Mouse (Mus musculus): Measurements from ENCODE around the gene Usp46.
"Not testable (repeated sequence)": the region's sequence is repeated elsewhere in the genome, so short reads cannot be mapped to it uniquely, and the experiment has no call there.

Gene Usp46

DNA sequence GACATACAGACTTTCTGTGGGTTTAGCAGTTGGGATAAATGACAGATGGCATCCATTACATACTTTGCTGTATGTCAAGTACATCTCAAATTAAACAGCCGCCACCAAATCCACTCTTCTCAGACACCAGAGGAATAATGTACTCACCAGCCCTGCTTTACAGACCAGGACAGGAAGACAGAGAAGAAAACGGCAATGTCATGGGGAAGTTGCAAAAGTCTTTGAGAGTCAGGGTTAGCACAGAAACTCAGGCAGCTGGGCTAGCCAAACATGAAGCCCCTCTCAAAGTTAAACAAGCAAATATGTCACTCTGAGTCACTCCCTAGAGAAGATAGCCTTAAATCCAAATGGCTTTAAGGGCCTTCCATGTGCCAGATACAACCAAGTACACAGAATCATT lies 40.0 kb downstream of the Usp46 start:
- DNase-seq (ENCODE audit: low read depth, low spot score) = no peak

DNA sequence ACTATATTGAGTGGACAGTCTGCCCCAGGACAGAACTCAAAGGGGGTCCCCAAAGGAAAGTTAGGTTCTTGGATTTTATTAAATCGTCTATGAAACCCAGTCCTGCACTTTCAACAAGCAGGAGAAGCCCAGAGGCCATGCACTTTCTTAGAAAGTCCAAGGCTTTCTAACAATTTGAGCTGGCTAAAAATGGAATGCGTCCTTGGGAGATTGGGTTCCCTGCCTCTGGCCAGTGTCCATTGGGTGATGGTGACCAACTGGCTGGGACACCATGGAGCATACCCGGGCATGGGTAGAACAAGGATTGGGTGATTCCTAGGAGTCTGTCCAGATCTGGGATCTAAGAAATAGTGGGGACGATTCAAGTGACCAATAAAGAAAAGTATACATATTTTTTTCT lies 47.7 kb downstream of the Usp46 start:
- DNase-seq (ENCODE audit: low read depth, low spot score) = no peak

DNA sequence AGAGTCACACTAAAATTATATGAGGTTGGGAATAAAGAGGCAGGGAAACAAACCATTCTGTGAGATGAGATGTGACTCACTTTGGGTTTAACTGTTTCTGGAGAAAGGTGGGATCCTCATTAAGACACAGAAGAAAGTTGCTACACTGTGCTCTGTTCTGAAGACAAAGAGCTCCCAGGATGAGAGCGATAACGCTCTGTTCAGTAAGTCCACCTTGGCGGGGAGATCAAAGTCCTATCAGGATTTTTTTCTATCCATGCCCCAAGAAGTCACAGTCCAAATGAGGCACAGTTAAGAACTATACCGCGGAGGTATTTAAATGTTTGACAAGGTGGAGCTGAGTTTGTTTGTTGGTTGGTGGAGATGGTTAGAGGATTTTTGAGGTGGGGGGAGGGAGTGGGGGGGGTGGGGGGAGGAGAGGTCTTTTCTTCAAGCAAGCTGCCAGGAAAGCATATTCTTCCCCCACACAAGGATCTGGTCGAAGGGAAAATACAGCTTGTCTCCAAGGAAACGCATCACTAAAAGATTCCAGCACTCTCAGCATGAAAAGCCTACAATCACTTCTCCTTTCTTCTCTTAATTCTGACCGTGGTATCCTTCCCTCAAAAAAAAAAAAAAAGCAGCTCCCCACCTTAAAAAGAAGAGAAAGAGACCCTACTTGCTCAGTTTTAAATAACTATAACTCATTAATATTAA lies 49.2 kb downstream of the Usp46 start:
- DNase-seq (ENCODE audit: low read depth, low spot score) = no peak

DNA sequence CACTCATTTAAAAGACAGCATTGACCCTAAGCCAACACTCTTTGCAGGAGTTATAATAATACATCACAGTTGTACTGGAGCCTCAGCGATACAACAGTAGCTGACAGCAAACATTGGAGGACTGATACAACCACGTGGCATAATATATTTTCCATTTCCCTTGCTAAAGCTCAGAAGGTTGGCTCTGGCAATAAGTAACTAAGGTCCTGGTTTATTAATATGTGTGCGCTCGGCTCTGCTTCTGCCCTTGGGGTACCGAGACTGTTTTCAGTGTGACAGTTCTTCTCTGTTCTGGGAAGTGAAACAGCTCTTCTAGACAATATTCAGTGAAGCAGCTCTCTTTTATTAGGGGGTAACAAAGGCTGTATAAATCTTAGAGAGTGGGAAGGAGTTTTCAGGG lies 50.7 kb downstream of the Usp46 start:
- DNase-seq (ENCODE audit: low read depth, low spot score) = no peak

DNA sequence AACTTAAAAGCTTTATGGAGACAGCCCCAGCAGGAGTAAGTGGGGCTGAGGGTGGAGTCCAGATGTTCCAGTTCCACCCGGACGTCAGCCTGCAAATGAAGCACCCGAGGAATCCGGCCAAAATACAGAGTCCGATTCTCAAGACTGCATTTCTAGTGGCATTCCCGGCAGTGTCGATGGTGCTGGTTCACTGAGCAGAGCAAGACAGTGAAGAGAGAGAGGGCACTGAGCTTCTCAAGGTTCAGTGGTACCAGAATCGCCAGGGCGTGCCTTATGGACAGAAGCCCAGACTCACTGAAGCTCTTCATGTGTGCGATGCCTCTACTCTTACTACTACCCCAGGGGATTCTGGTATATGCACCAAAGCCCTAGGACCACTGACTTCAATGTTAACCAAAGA lies 56.6 kb downstream of the Usp46 start:
- DNase-seq (ENCODE audit: low read depth, low spot score) = no peak

DNA sequence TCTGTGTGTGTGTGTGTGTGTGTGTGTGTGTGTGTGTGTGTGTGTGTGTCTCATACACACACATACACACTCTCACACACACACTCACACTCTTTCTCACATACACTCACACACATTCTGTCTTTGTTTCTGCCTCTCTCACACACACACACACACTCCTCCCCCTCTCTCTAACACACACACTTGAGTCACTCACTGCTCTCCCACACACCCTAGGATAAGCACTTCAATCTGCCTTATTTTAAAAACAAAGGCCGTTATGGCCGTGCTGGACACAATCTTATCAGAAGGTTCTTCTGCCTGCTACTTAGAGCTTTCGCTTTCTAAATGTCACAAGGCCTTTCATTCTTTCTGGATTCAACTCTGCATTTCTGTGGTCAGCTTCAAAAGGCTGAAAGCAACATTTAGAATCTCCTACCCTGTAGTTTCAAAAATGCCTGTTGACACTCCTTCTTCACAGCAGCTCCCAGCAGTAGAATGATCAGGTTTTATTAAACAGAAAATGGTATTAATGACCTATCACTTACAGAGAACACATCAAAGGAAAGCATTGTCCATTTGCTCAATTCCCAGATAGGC lies 60.6 kb downstream of the Usp46 start:
- no peak for DNase-seq (ENCODE audit: low read depth, low spot score)

DNA sequence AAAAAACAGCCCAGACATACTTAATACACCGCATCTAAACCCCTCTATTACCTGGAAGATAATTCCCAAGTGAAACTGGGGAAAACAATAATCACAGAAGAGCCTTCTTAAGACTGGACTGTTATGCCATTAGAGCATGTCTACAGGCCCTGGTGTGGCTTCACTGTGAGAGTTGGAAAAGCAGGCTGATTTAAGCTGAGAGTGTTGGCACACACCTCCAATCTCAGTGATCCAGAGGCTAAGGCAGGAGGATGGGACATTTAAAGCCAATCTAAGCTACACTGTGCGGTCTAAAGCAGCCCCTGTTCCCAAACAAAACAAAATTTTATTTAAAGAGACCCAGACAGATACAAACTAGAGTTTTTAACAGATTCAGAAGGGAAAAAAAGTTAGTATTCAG lies 62.3 kb downstream of the Usp46 start:
- DNase-seq (ENCODE audit: low read depth, low spot score) = no peak

DNA sequence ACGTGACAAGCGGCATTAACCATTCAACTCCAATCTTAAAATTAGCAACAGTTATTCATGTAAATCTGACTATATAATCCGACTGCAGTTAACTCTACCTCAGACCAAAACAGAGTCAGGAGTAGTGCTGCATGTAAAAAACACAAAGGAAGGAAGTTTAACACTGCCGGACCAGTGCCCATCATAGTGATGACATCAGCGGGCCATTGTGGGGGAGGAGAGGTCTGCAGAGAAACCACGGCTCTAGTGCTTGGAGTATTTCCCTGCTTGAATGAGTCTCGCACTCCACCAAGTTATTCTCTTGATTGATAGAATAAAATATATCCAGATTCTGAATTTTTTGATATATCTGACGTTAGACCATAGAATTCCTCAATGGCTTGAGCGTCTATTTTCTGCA lies 66.5 kb downstream of the Usp46 start:
- no peak for DNase-seq (ENCODE audit: low read depth, low spot score)

DNA sequence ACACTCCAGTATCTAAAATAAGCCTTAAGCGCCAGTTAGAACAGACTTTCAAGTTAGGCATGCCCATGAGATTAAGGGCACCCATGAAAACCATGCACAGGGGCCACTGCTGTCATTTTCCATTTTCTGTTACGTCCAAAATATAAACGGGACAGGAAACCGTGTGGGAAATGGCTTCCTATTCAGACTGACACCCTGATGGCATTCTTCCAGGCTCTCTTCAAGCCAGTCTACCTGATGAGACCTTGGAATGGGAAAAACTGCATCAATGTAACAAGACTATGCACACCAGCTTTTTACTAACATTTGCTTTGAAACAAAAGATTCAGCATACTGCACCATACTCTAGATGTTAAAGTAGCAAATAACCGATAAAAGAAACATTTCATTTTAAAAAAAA lies 69.3 kb downstream of the Usp46 start:
- DNase-seq (ENCODE audit: low read depth, low spot score) = no peak

DNA sequence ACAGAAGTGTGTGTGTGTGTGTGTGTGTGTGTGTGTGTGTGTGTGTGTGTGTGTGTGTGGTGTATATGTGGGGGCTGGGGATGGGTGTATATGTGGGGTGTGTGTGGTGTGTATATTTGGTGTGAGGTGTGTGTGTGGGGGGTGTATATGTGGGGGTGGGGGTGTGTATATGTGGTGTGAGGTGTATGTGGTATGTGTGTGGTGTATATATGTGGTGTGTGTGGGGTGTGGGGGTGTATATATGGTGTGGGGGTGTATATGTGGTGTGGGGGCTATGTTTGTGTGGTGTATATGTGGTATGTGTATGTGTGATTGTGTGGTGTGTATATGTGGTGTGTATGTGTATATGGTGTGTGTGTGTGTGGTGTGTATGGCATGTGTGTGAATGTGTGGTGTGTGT lies 73.4 kb downstream of the Usp46 start:
- no peak for DNase-seq (ENCODE audit: low read depth, low spot score)

DNA sequence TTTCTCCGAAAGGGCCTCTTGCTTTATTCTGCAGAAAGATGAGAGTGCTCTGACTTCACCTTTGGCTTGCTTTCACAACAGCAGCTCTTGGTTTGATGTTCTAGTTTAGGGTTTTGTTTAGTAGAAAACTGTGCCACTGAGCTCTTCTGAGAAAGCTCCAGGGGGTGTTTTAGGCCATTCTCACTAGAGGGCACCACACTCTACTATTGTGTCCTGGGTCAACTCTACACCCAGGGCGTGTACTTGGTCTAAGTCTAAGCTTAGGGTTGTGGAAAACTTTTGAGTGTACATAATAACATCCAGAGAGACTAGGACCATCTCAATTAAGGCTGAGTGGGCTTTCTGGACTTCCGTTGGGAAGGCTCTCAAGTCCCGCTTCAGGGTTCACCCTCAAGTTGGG lies 74.7 kb downstream of the Usp46 start:
- peak; percentile 36 for DNase-seq (ENCODE audit: low read depth, low spot score)

DNA sequence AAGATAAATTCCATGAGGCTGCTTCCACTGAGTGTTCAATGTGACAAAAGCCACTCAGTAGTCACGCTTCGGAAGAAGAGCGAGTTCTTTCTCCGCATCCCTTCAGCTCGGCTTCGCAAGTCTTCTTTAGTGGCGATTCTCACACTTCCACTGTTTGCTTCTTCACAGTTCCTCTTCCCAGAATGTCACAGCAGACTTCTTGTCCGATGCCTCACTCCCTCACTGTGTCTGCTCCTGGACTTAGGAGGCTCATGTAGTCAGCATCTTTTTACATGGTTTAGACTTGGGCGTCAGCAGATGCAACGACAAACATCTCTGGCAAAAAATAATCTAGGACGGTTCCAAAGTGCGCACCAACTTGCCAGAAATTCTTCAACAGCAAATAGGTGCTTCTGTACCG lies 75.9 kb downstream of the Usp46 start:
- DNase-seq (ENCODE audit: low read depth, low spot score) = no peak

DNA sequence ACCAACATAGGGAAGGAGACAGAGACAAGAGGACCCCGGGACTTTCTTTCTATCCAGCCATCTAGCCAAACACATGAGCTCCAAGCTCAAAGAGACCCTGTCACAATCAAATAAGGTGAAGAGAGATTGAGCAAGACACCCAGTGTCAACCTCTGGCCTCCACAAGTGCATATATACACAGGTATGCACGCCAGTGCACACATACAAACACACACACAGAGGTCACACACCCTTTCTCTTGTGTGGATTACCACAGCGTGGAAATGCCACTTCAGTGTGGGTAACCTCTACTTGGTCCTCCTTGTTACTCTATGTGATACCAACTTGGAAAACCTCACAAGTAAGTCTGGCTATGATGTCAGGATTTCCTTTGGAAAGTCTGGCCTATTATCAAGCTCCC lies 78.7 kb downstream of the Usp46 start:
- no peak for DNase-seq (ENCODE audit: low read depth, low spot score)

DNA sequence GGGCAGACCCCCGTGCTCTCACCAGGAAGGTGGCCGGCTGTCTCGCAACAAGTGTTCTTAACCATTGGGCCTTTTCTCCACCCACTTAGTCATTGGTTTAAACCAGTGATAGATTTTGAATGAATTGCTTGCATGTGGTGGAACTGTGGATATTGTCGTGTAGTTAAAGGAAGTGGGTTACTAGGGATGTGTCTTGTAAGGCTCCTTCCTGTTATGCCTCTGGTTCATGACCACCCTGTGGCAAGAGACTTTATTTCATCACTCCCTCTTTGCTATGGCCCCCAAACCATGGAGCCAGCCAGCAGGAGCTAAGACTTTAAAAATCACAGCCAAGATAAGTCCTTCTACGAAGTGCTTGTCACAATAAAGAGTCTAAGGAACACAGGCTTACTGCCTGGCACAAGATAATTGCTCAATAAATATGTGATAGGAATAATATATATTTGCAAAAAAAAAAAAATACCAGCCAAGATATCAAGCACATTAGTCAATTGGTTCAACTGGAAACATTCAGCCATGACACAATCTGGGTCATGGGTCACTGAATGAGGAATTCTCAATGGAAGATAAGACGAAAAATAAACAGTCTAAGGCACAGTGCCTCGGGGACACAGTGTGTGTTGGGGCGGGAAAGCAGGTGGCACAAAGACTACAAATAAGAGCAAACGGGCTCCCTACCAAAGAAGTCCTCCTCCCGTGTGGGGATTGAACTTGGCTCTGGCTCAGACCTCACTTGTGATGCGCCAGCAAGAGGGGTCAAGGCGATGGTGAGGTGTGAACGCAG lies 80.3 kb downstream of the Usp46 start:
- no peak for DNase-seq (ENCODE audit: low read depth, low spot score)

DNA sequence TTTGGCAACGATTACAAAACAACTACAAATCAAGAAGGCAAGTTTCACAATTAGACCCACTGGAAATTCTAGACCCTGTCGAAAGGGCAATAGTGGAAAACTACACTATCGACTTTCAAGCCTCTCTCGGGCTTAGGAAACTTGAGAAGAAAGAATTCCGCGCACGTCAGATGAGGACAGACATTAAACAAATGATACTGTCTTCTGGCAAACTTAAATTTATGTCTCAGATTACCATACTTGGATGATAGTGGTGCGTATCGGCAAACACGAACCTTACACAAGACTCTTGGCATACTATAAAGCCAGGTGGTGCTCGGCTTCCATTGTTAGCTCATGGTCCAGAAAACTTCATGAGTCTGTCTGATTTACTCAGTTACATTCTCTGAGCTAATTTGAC lies 90.8 kb downstream of the Usp46 start:
- DNase-seq (ENCODE audit: low read depth, low spot score) = no peak

DNA sequence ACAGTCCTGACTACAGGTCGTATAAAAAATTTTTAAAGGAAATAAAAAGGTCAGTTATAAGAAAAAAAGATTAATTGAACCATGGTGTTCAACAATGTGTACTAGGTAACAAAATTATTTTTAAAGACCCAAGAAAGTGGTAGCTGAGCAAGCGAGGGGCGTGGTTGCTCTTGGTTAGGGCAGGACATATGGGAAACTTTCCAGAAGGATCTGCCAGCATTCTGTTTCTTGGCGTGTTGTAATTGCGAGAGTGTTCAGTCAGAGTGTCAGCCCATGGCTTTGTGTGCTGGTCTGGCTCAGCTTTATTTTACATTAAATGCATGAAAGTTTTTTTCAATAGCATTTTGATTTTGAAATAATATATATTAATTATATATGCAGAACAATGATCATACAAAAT lies 96.5 kb downstream of the Usp46 start:
- DNase-seq (ENCODE audit: low read depth, low spot score) = no peak

DNA sequence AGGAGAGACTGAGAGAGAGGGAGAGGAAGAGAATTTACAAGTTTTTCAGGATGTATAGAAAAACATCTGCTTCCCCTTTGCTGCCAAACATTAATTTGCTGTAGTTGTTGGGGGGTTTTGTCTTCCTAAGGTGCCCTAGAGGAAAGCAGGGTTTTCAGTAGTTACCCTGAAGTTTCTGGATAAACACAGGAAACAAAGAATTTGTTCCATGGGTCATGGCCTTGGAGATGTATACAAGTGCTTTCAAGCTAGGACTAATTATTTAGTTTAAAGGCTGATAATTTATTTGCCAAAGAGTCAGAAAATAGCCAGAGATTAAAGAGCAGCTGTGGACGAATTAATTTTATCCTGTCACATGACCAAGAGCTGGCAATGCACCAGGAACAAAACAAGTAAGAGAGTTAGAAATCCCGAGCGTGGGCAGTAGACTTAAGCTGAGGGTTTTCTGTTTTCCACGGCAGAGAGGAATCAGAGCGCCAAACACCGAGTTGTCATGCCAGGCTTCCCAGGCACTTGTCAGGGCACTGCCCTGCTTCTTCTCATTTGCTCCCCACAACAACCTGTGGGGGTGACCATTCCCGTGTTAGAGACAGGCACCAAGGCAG lies 98.1 kb downstream of the Usp46 start:
- DNase-seq (ENCODE audit: low read depth, low spot score) = no peak

DNA sequence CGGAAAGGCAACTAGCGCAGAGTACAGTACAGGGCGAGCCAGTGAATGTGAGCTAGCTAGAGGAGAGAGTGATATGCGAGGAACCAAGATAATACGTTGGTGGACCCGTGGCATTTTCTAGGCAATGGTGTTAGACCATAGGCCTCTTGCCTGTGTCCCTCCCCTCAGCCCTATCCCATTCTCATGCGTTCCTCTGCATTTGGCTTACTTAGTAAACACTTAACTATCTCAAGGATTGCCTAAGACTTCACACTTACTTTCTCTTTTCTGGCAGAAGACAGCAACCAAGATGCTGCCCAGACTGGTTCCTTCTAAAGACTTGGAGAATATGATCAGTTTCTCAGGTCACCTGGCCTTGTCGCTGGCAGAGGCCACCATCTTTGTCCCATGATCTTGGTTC lies 98.9 kb downstream of the Usp46 start:
- DNase-seq (ENCODE audit: low read depth, low spot score) = no peak

DNA sequence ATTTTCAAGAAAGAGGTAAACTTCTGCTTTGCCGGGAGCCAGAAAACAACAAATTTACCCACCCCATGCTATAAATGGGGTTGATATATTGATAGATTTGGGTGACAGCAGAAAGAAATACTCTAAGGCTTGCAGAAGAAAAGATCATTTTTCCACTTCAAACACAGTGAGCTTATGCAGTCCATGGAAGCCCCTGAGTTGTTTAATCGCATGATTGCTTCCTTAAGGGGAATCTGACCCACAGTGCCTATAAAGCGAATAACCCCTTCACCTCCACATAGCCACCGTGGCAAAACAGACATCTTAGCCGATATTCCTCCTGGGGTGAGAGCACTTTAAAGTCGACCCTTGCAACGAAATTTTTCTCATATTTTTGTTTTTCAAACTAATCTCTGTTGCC lies 108.5 kb downstream of the Usp46 start:
- no peak for DNase-seq (ENCODE audit: low read depth, low spot score)

DNA sequence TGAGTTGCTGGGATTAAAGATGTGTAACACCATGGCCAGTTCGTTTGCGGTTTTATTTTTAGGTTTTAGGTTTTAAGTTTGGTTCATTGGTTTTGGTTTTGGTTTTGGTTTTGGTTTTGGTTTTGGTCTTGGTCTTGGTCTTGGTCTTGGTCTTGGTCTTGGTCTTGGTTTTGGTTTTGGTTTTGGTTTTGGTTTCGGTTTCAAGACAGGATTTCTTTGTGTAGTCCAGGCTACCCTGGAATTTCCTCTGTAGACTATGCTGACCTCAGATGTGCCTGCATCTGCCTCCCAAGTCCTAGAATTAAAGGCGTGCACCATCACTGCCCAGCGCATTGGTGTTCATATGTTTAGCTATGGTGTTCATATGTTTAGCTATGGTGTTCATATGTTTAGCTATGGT lies 109.6 kb downstream of the Usp46 start:
- DNase-seq (ENCODE audit: low read depth, low spot score) = not testable (repeated sequence)

DNA sequence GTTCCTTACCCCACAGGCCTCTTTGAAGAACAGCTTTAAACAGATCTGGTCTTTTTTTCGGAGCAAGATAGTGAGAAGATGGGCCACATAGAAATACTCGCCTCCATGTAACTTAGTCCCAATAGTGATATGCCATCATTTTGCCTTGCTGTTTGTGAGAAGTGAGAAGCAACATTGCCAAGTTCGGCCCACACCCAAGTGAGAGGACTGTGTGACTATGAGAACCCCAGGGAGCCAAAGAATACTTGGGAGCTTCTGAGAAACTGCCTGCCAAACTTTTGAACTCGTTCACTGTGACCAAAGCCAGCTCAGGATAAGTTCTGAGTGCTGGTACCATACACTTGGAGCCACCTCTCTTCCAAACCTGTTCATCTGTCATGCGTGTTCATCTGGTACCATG lies 110.1 kb downstream of the Usp46 start:
- DNase-seq (ENCODE audit: low read depth, low spot score) = no peak

DNA sequence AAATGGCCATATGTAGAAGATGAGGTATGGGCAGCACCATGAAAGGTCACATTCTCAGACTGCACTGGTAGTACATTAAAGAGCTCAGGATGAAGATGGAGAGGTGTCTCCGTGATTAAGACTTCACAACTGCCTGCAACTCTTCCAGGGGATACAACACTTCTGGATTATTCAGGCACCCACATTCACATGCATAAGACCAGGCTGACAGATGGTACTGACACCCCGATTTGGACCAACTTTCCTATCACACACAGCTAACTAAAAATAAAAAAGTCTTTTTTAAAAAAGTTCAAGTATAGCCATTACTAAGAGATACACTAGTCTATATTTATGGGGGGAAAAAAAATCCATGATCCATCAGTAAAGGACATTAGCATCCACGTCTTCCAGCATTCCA lies 112.5 kb downstream of the Usp46 start:
- no peak for DNase-seq (ENCODE audit: low read depth, low spot score)

DNA sequence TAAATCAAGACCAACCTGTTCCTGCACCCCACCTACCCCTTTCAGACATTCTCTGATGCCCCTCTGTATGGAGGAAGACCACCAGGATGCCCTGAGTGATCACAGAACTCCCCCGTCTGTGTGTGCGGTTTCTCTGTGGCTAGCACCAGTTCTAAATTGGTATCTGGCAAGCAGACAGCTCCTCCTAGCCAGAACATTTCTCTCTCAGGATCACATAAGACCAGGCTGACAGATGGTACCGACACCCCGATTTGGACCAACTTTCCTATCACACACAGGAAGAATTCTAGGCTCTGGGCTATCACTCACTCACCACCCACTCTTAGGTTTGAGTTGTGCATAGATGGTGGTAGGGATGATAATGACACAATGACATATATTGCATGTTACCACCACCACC lies 113.2 kb downstream of the Usp46 start:
- DNase-seq (ENCODE audit: low read depth, low spot score) = no peak

Measured in ES-CJ7 (cell line).